Mouse (Mus musculus): ENCODE results near the gene Htr1d. TPM values are rescaled to one million over a fixed set of nuclear protein-coding genes. Genes with fewer than 3 reads are reported as not detected.

Gene Htr1d
- polyA plus RNA-seq (2017; shearing (Covaris generic)): not detected

DNA sequence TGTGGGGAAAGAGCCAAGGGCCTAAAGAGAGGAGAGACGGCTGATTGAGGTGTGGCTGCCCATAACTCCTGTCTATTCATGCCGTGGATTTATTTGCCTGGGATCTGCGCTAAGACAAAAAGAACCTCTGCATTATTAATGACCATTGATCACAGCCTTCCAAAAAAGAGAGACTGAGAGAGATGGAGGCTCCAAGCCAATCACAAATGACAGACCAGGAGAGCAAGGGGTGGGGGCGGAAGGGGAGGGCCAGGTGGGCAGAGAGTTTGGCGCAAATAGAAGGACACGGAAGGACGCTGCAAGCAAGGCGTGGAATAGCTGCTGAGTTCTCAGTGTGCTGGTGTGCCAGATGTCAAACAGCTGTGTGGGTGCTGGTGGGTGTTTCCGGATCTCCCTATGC is at the start of gene Htr1d:
Gene Htr1d (plus strand): TSS at position 301 of the 400 bp plus-strand sequence.

DNA sequence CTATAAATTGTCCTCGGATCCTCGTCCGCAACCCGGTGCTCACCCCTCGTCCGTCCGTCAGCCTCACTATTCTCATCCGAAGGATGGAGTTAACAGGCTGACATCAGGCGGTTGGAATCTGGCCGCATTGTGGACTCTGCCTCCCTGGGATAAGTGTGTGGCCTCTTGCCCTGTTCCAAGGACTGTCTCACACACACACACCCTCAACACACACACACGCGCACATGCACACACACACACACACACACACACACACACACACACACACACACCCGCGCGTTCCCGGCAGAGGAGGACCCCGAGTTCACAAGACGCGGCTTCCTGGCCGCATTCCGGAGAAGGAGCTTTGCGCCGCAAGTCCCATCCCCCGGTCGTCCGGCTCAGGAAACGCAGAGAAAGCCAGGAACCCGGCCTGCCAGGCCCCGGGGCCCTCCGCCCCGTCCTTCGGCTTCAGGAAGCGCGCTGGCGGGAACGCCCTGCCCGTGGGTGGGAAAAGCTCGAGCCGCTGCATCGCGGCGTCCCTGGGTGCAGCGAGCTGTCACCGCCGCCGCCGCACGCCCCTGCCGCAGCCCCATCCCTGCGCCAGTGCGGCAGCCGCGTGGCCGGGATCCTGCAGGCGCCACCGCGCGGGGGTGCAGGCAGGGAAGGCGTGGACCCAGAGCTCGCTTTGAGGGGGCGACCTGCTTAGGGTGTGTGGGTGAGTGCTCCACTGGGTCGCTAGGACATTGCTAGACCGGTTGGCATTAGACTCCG is 38.9 kb downstream of the Htr1d start, which contains the start of gene 6030445D17Rik:
Gene 6030445D17Rik (plus strand): TSS at position 165 of the 753 bp plus-strand sequence.

DNA sequence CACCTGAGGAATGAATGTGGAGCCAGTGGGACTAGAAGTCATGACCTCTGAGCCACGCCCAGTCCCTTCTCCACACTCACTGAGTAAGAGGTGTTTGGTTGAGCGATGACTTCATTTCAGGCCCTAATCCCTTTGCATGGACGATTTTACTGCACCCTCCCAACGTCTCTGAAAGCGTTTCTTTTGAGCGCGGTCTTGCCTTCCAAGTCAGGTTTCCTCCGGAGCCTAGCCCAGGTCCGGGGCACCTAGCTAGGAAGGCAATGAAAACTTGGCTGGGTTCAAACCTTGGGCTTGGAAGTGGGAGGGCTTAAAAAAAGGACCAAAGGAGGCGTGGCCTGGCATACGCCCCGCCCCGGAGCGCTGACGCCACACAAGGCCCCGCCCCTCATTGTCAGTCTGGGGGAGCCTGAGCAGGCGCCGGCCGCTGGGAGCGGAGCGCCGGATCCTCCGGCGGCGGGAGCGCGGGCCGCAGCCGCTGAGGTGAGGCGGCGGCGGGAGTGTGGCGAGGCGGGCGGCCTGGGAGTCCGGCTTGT is 46.1 kb downstream of the Htr1d start, which contains the start of gene Luzp1:
Gene Luzp1 (plus strand): TSS at position 391 of the 533 bp plus-strand sequence.

Other genes with a start within 250 kb of the Htr1d start
- 0.24 TPM for gene Asap3, start 217.2 kb upstream of the Htr1d start, polyA plus RNA-seq (2017; shearing (Covaris generic))
- gene Tcea3, start 175.8 kb upstream of the Htr1d start, polyA plus RNA-seq (2017; shearing (Covaris generic)): 0.61 TPM
- gene Zfp46, start 138.8 kb upstream of the Htr1d start, polyA plus RNA-seq (2017; shearing (Covaris generic)): 14.4 TPM
- gene Hnrnpr, start 112.6 kb upstream of the Htr1d start, polyA plus RNA-seq (2017; shearing (Covaris generic)): 125 TPM
- gene 6030445D17Rik, start 38.7 kb downstream of the Htr1d start, polyA plus RNA-seq (2017; shearing (Covaris generic)): 0.50 TPM
- gene Luzp1, start 46.2 kb downstream of the Htr1d start, polyA plus RNA-seq (2017; shearing (Covaris generic)): 6.2 TPM
- 84.4 TPM for gene Kdm1a, start 179.2 kb downstream of the Htr1d start, polyA plus RNA-seq (2017; shearing (Covaris generic))
- not detected for gene Tex46, start 186.9 kb downstream of the Htr1d start, polyA plus RNA-seq (2017; shearing (Covaris generic))
- not detected for gene Lactbl1, start 199.1 kb downstream of the Htr1d start, polyA plus RNA-seq (2017; shearing (Covaris generic))

Data from CD4-positive, CD25-positive, alpha-beta regulatory T cell (primary cell).